22 mouse cellular contexts compared by ENCODE assay signal in the genomic region with DNA sequence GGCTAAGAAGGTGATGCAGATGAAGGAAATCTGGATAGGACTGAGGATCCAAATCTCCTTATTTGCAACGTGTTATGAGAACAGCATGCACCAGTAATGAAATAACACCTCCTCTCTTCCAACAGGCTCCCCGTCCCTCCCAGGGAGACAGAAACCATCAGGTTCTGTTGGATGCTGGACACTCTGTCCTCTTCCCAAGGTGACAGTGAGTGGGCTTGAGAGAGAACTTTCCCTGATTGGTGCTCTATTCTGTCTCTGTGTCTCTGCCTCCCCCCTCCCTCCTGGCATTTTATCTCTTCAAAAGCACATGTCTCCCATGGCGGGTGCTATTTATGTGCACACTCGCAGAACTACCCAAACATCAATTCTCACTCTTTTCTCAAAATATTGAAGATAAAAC.
DNase-seq lines count a peak whose midpoint lies in the region; ATAC-seq and TF ChIP-seq lines count a peak whose summit lies in the region.
"Had no signal": no experiment of that assay in that cellular context is flagged by ENCODE, and none has a peak within 500 bp of the region (broad histone marks: within the 10 kb centered on the region; RNA-seq: fewer than 3 reads in every experiment).

No protein-coding gene starts in this region.

- ATAC-seq in heart, embryonic 13.5 days (ENCODE audit: extremely low read depth, insufficient number of reproducible peaks, low FRiP score, low TSS enrichment): no peak
- ATAC-seq: forebrain, embryonic 16.5 days; midbrain, embryonic 16.5 days had no signal

- H3K9me3 ChIP-seq in heart, embryonic 13.5 days: no peaks in the 10 kb centered on the region
- no peaks in the 10 kb centered on the region for H3K9me3 ChIP-seq in hindbrain, embryonic 10.5 days
- H3K9me3 ChIP-seq: embryonic facial prominence, embryonic 12.5 days had no signal

- H3K36me3 ChIP-seq in heart, embryonic 13.5 days: no peaks in the 10 kb centered on the region
- no peaks in the 10 kb centered on the region for H3K36me3 ChIP-seq in hindbrain, embryonic 10.5 days
- H3K36me3 ChIP-seq: embryonic facial prominence, embryonic 12.5 days had no signal

- TF ChIP-seq CTCF in brain, embryonic 14.5 days (IDR thresholded peaks at IDR 0.05; ENCODE audit: borderline replicate concordance, extremely low read depth, insufficient read depth, insufficient read length): no peak

- no peak overlapping the region for H3K27ac ChIP-seq in heart, embryonic 13.5 days (replicated peaks)
- no peak overlapping the region for H3K27ac ChIP-seq in hindbrain, embryonic 10.5 days
- H3K27ac ChIP-seq: embryonic facial prominence, embryonic 12.5 days; heart, adult 2 months; hindbrain, embryonic 14.5 days had no signal

- H3K4me2 ChIP-seq in heart, embryonic 13.5 days: 0 out of 2 replicates have a peak overlapping the region, but pooled peaks have one; percentile 3
- H3K4me2 ChIP-seq: embryonic facial prominence, embryonic 12.5 days; hindbrain, embryonic 14.5 days had no signal

- no peak for TF ChIP-seq POLR2A in brain, embryonic 14.5 days (IDR thresholded peaks at IDR 0.05; ENCODE audit: borderline replicate concordance, extremely low read depth, insufficient read depth, insufficient read length, poor library complexity, severe bottlenecking)

- no peak overlapping the region for H3K4me3 ChIP-seq in heart, embryonic 13.5 days
- no peak overlapping the region for H3K4me3 ChIP-seq in hindbrain, embryonic 10.5 days
- H3K4me3 ChIP-seq: embryonic facial prominence, embryonic 12.5 days; heart, adult 2 months had no signal

- peaks cover 22% of the 10 kb centered on the region for H3K4me1 ChIP-seq in heart, embryonic 13.5 days
- H3K4me1 ChIP-seq in hindbrain, embryonic 10.5 days (replicated peaks): no peaks in the 10 kb centered on the region
- H3K4me1 ChIP-seq: embryonic facial prominence, embryonic 12.5 days had no signal

- no peaks in the 10 kb centered on the region for H3K27me3 ChIP-seq in heart, embryonic 13.5 days (replicated peaks)
- no peaks in the 10 kb centered on the region for H3K27me3 ChIP-seq in hindbrain, embryonic 10.5 days (ENCODE audit: insufficient read depth, poor library complexity, severe bottlenecking)
- H3K27me3 ChIP-seq: CH12.LX; embryonic facial prominence, embryonic 12.5 days had no signal

- no peak for DNase-seq in heart, postnatal 36 days
- peak; percentile 62 for DNase-seq in left cerebral cortex, adult 11 months (ENCODE audit: low spot score)
- DNase-seq in left cerebral cortex, postnatal 4 days: no peak
- peak; percentile 15 for DNase-seq in brain, embryonic 14.5 days (ENCODE audit: low read depth)
- peak; percentile 50 to 66 for DNase-seq in left cerebral cortex, adult 9 months (ENCODE audit: low spot score in 2 of 2)
- no peak for DNase-seq in adrenal gland, postnatal 4 days (ENCODE audit: low spot score in 2 of 2)
- no peak for DNase-seq in hindbrain, embryonic 10.5 days (ENCODE audit: low spot score)
- DNase-seq: adrenal gland, postnatal 10 days; cerebellum, adult 2 months; gastrocnemius, postnatal 14 days; heart, adult 2 months; kidney, adult 11 months; kidney, postnatal 10 days; liver; lung, adult 18-20 months; thymus, adult 18-20 months had no signal

- H3K9ac ChIP-seq in heart, embryonic 13.5 days: no peak overlapping the region
- H3K9ac ChIP-seq: embryonic facial prominence, embryonic 12.5 days; hindbrain, embryonic 14.5 days had no signal

- intact Hi-C loops in heart, postnatal 36 days (cut with DNase I): no loop called here
- intact Hi-C loops in left cerebral cortex, postnatal 4 days (cut with DNase I): no loop called here

- WGBS in heart, embryonic 13.5 days: 23% methylated on average over 4 of the region's 4 CpGs
- WGBS in hindbrain, embryonic 10.5 days: 83% methylated on average over 4 of the region's 4 CpGs

Comparison
In these comparisons a context has a peak if more than half of its experiments do, and no peak if none do; other contexts are left out.
1. DNase-seq: peak in left cerebral cortex, adult 11 months (single experiment), brain, embryonic 14.5 days (single experiment) and left cerebral cortex, adult 9 months (2 of 2); none in heart, postnatal 36 days (0 of 2), left cerebral cortex, postnatal 4 days (single experiment), adrenal gland, postnatal 4 days (0 of 2) and hindbrain, embryonic 10.5 days (single experiment).